Mouse (Mus musculus) ES-Bruce4 (cell line): Measurements from ENCODE around the gene Dpp6.

Experiments used
- CTCF ChIP-seq: IDR thresholded peaks from one replicate; pipeline ENCODE4 v1.8.1; 2011; ENCODE audit warnings: low read depth, low read length
- EP300 ChIP-seq: IDR thresholded peaks from 2 replicates; pipeline ENCODE4 v1.6.1; 2011; ENCODE audit warnings: low read depth, low read length; ENCODE audit not compliant: insufficient read depth

DNA sequence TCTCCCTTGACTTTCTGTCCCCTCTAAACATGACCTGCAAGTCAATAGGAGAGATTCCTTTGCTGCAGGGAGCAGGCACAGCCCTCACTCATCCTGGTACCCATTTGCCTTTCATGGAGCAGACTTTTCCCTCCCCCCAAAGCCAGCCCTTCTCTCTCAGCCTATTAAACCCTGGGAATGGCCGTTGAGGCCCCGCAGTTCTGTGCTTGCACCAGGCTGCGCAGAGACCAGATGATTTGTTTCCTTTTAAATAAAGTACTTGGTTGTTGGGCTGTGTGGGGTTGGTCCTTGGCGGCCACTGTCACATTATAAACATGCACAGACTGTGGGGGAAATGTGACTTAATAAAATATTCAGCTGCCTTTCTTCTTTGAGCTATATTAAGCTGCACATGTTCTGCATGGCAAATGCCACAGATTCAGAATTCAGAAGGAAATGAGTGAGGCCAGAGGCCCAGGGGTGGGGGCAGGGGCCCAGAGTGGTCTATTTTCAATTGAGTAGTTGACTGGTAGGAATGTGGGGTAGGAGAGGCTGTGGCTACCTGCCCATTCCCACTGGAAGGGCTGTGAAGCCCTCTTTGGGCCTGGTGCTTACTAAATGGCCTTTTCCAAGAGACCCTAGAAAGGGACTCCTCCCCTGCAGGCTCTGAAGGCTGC lies 489.6 kb downstream of the Dpp6 start:
- TF ChIP-seq CTCF = no peak
- no peak for TF ChIP-seq EP300
